Mouse (Mus musculus): ENCODE results near the gene Zfp973. TPM values are rescaled to one million over a fixed set of nuclear protein-coding genes. Genes with fewer than 3 reads are reported as not detected.

Zfp973 gene
- 9.5 and 9.6 TPM in 2 replicates for polyA plus RNA-seq (2021; fragmentation: Nextera tagmentation)
- long read RNA-seq, experiment 1, transcript Zfp973-202 (3 exons, 1,271 nt): major isoform, 6 of 11 reads
- long read RNA-seq, experiment 1, partial matches to known transcripts: 2 of 11 reads
- long read RNA-seq, experiment 1, other reads (novel, unspliced or antisense): 3 of 11 reads
- long read RNA-seq, experiment 2, transcript Zfp973-202 (3 exons, 1,271 nt): major isoform, 14 of 49 reads
- long read RNA-seq, experiment 2, partial matches to known transcripts: 1 of 49 reads
- long read RNA-seq, experiment 2, other reads (novel, unspliced or antisense): 34 of 49 reads

GRCm38 (mm10) chr2:176670222-176670621 is at the start of gene Zfp973:
TSS of gene Zfp973 (plus strand) at chr2:176670522.

GRCm38 (mm10) chr2:176636244-176636643 is 34.1 kb upstream of the Zfp973 start, which contains the start of gene Gm14308:
TSS of gene Gm14308 (minus strand) at chr2:176636344.

GRCm38 (mm10) chr2:176708051-176708450 is 37.7 kb downstream of the Zfp973 start, which contains the start of gene Gm14305:
TSS of gene Gm14305 (plus strand) at chr2:176708328.

Other genes starting within 250 kb of the Zfp973 start
- gene Gm14435, start 246.9 kb upstream of the Zfp973 start, polyA plus RNA-seq (2021; fragmentation: Nextera tagmentation): 12.1 and 16.6 TPM in 2 replicates
- 26.3 and 39.0 TPM in 2 replicates for gene Gm14434, start 183.7 kb upstream of the Zfp973 start, polyA plus RNA-seq (2021; fragmentation: Nextera tagmentation)
- gene Zfp967, start 149.5 kb upstream of the Zfp973 start, polyA plus RNA-seq (2021; fragmentation: Nextera tagmentation): not detected in 2 replicates
- 29.2 and 39.7 TPM in 2 replicates for gene Gm14308, start 34.2 kb upstream of the Zfp973 start, polyA plus RNA-seq (2021; fragmentation: Nextera tagmentation)
- gene Gm14305, start 37.8 kb downstream of the Zfp973 start, polyA plus RNA-seq (2021; fragmentation: Nextera tagmentation): 48.2 and 57.1 TPM in 2 replicates
- gene Gm14295, start 128.1 kb downstream of the Zfp973 start, polyA plus RNA-seq (2021; fragmentation: Nextera tagmentation): 49.6 and 52.8 TPM in 2 replicates
- gene Gm14408, start 160.6 kb downstream of the Zfp973 start, polyA plus RNA-seq (2021; fragmentation: Nextera tagmentation): not detected in 2 replicates

Data from layer of hippocampus, adult 6 months (tissue).